Comparison of ENCODE assay signal across 8 mouse cellular contexts in genomic region chr5:66559591-66560175, GRCm38 (mm10). TPM values are rescaled to one million over a fixed set of nuclear protein-coding genes. Genes with fewer than 3 reads are reported as not detected.
A peak's percentile ranks its signal among the peaks of the same experiment; 100 is the strongest.
DNase-seq lines count a peak whose midpoint lies in the region; ATAC-seq and TF ChIP-seq lines count a peak whose summit lies in the region.

No protein-coding gene starts in this region.

- no peak for ATAC-seq in forebrain, embryonic 12.5 days (ENCODE audit: low FRiP score)
- no peak for ATAC-seq in forebrain, embryonic 16.5 days
- ATAC-seq in embryonic facial prominence, embryonic 15.5 days (ENCODE audit: insufficient number of reproducible peaks, low FRiP score, low TSS enrichment, low read depth) = peak; percentile 47; the same call in 1 of the 2 replicates
- ATAC-seq in kidney, embryonic 16.5 days (ENCODE audit: low FRiP score, low TSS enrichment) = peak; percentile 69
- ATAC-seq in monocyte, adult 5-6 weeks (replicated peaks; ENCODE audit: insufficient number of reproducible peaks, low FRiP score, low TSS enrichment, poor library complexity, severe bottlenecking) = no peak

- no peak overlapping the region for H3K4me2 ChIP-seq in forebrain, embryonic 12.5 days
- H3K4me2 ChIP-seq in forebrain, embryonic 16.5 days (ENCODE audit: low read length) = no peak overlapping the region
- no peak overlapping the region for H3K4me2 ChIP-seq in embryonic facial prominence, embryonic 15.5 days (replicated peaks)
- H3K4me2 ChIP-seq in kidney, embryonic 16.5 days (replicated peaks; ENCODE audit: low read depth, low read length) = no peak overlapping the region

- H3K9ac ChIP-seq in forebrain, embryonic 12.5 days = 0 out of 2 replicates have a peak overlapping the region, but pooled peaks have one; percentile 12
- no peak overlapping the region for H3K9ac ChIP-seq in forebrain, embryonic 16.5 days (replicated peaks; ENCODE audit: low read depth, low read length)
- no peak overlapping the region for H3K9ac ChIP-seq in embryonic facial prominence, embryonic 15.5 days
- H3K9ac ChIP-seq in kidney, embryonic 16.5 days (replicated peaks; ENCODE audit: low read length) = no peak overlapping the region

- DNase-seq in spleen, postnatal 14 days (ENCODE audit: low spot score in 2 of 2) = no peak
- DNase-seq in testis, postnatal 10 days (ENCODE audit: low spot score) = no peak

- WGBS in forebrain, embryonic 12.5 days = 63% methylated on average over 8 of the region's 8 CpGs
- 63% methylated on average over 8 of the region's 8 CpGs for WGBS in forebrain, embryonic 16.5 days
- 59% methylated on average over 8 of the region's 8 CpGs for WGBS in embryonic facial prominence, embryonic 15.5 days
- WGBS in kidney, embryonic 16.5 days = 53% methylated on average over 8 of the region's 8 CpGs

- no peaks in the 10 kb centered on the region for H3K36me3 ChIP-seq in forebrain, embryonic 12.5 days (replicated peaks)
- no peaks in the 10 kb centered on the region for H3K36me3 ChIP-seq in forebrain, embryonic 16.5 days (ENCODE audit: control insufficient read depth, insufficient read depth)
- H3K36me3 ChIP-seq in E14TG2a.4 (ENCODE audit: insufficient read depth, low read length) = no peaks in the 10 kb centered on the region
- H3K36me3 ChIP-seq in embryonic facial prominence, embryonic 15.5 days = no peaks in the 10 kb centered on the region
- no peaks in the 10 kb centered on the region for H3K36me3 ChIP-seq in kidney, embryonic 16.5 days (ENCODE audit: insufficient read depth, low read length)

- no peaks in the 10 kb centered on the region for H3K27me3 ChIP-seq in forebrain, embryonic 12.5 days
- no peaks in the 10 kb centered on the region for H3K27me3 ChIP-seq in forebrain, embryonic 16.5 days (replicated peaks; ENCODE audit: control insufficient read depth, insufficient read depth, low read length)
- H3K27me3 ChIP-seq in E14TG2a.4 (ENCODE audit: insufficient read depth, low read length) = no peaks in the 10 kb centered on the region
- H3K27me3 ChIP-seq in embryonic facial prominence, embryonic 15.5 days = no peaks in the 10 kb centered on the region
- H3K27me3 ChIP-seq in kidney, embryonic 16.5 days (ENCODE audit: insufficient read depth, low read length) = no peaks in the 10 kb centered on the region

- H3K4me1 ChIP-seq in forebrain, embryonic 12.5 days = peaks cover 9% of the 10 kb centered on the region
- H3K4me1 ChIP-seq in forebrain, embryonic 16.5 days (replicated peaks; ENCODE audit: control insufficient read depth, insufficient read depth, low read length) = peaks cover 6% of the 10 kb centered on the region
- peaks cover 22% of the 10 kb centered on the region for H3K4me1 ChIP-seq in E14TG2a.4 (replicated peaks; ENCODE audit: low read depth, low read length)
- peaks cover 25% of the 10 kb centered on the region for H3K4me1 ChIP-seq in embryonic facial prominence, embryonic 15.5 days
- peaks cover 17% of the 10 kb centered on the region for H3K4me1 ChIP-seq in kidney, embryonic 16.5 days (ENCODE audit: insufficient read depth, low read length)

- H3K27ac ChIP-seq in forebrain, embryonic 12.5 days = peak overlapping the region; percentile 31; the same call in 1 of the 2 replicates
- H3K27ac ChIP-seq in forebrain, embryonic 16.5 days (ENCODE audit: low read length) = no peak overlapping the region
- H3K27ac ChIP-seq in embryonic facial prominence, embryonic 15.5 days (replicated peaks) = peak overlapping the region; percentile 34; the same call in 1 of the 2 replicates
- H3K27ac ChIP-seq in kidney, embryonic 16.5 days (ENCODE audit: low read length) = peak overlapping the region; percentile 20; the same call in 1 of the 2 replicates

- no peak overlapping the region for H3K4me3 ChIP-seq in forebrain, embryonic 12.5 days (replicated peaks)
- H3K4me3 ChIP-seq in forebrain, embryonic 16.5 days (replicated peaks; ENCODE audit: low read length) = no peak overlapping the region
- H3K4me3 ChIP-seq in E14TG2a.4 (replicated peaks; ENCODE audit: low read length) = peak overlapping the region; percentile 21
- H3K4me3 ChIP-seq in embryonic facial prominence, embryonic 15.5 days (replicated peaks) = no peak overlapping the region
- no peak overlapping the region for H3K4me3 ChIP-seq in kidney, embryonic 16.5 days (ENCODE audit: low read length)

- H3K9me3 ChIP-seq in forebrain, embryonic 12.5 days = peaks cover 6% of the 10 kb centered on the region; the same call in 1 of the 2 replicates
- no peaks in the 10 kb centered on the region for H3K9me3 ChIP-seq in forebrain, embryonic 16.5 days (ENCODE audit: control insufficient read depth, low read length)
- no peaks in the 10 kb centered on the region for H3K9me3 ChIP-seq in E14TG2a.4 (ENCODE audit: low read length)
- H3K9me3 ChIP-seq in embryonic facial prominence, embryonic 15.5 days (replicated peaks) = no peaks in the 10 kb centered on the region
- no peaks in the 10 kb centered on the region for H3K9me3 ChIP-seq in kidney, embryonic 16.5 days (ENCODE audit: low read length)

- no peak for TF ChIP-seq CTCF in E14TG2a.4 (conservative IDR thresholded peaks at IDR 0.05; ENCODE audit: low read length)

RNA-seq across cellular contexts. Expression of gene Apbb2, which starts 58.9 kb away (rescaled TPM):
- 53.4 and 56.5 TPM in 2 replicates for polyA plus RNA-seq in forebrain, embryonic 12.5 days (2016; fragmentation: Nextera tagmentation; extraction: Ambion mirVana)
- polyA plus RNA-seq in forebrain, embryonic 16.5 days (2015; fragmentation: Nextera tagmentation; extraction: Ambion mirVana) = 92.2 and 99.1 TPM in 2 replicates
- 43.6 and 54.7 TPM in 2 replicates for polyA plus RNA-seq in embryonic facial prominence, embryonic 15.5 days (2015; fragmentation: Nextera tagmentation; extraction: Ambion mirVana)
- polyA plus RNA-seq in kidney, embryonic 16.5 days (2015; fragmentation: Nextera tagmentation; extraction: Ambion mirVana) = 62.4 and 71.5 TPM in 2 replicates
- total RNA-seq in monocyte, adult 5-6 weeks (2017) = 0.29 TPM in 1 of 3 replicates, not detected in the others

Comparison
In these comparisons a context has a peak if more than half of its experiments do, and no peak if none do; other contexts are left out.
1. ATAC-seq: peak in embryonic facial prominence, embryonic 15.5 days (single experiment) and kidney, embryonic 16.5 days (single experiment); none in forebrain, embryonic 12.5 days (single experiment), forebrain, embryonic 16.5 days (single experiment) and monocyte, adult 5-6 weeks (single experiment).